Mouse (Mus musculus): ENCODE results near the gene Cbx3. TPM values are rescaled to one million over a fixed set of nuclear protein-coding genes. Genes with fewer than 3 reads are reported as not detected.

Gene Cbx3
- polyA plus RNA-seq, 1 experiment from 2014 or later, result 563 TPM

DNA sequence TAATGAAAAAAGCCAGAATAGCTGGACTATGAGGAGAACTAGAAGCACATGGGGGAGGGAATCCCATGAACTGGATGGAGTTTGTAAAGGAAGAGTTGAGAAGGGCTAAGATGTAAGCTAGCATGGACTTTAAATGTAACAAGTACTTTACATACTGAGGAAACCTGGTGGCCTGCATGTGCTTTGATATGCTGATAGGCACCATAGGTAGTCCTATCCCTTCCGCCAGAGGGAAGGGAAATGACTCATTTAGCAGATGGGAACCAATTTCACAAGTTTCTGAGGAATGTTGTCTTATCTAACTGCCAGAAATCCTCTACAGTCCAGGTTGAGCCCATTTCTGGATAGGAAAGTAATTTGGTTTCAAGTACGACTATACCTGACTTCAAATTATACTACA, 15.5 kb downstream of the Cbx3 start:
- Histone ChIP-seq H3K36me3 (ENCODE audit: insufficient read depth) (peaks cover 26% of the 10 kb centered on the region), H3K4me1 (ENCODE audit: insufficient read depth) (no peaks in the 10 kb centered on the region), H3K27ac (ENCODE audit: low read depth) (no peak overlapping the region), H3K4me3 (ENCODE audit: low read depth, low read length) (no peak overlapping the region), H3K9ac (no peak overlapping the region), H3K9me3 (ENCODE audit: low read depth, low read length) (no peaks in the 10 kb centered on the region), H3K27me3 (ENCODE audit: insufficient read depth, low read length) (no peaks in the 10 kb centered on the region), H3K4me2 (no peak overlapping the region)
- no peak for ATAC-seq (ENCODE audit: insufficient read depth)
- TF ChIP-seq CTCF (IDR thresholded peaks at IDR 0.05; ENCODE audit: low read depth), result no peak
- DNase-seq, result no peak
- 48% methylated on average over 2 of the region's 2 CpGs for WGBS

- Histone ChIP-seq H3K27me3 (ENCODE audit: insufficient read depth, low read length) (no peaks in the 10 kb centered on the region), H3K9ac (no peak overlapping the region), H3K9me3 (ENCODE audit: low read depth, low read length) (no peaks in the 10 kb centered on the region), H3K36me3 (ENCODE audit: insufficient read depth) (peaks cover 21% of the 10 kb centered on the region), H3K27ac (ENCODE audit: low read depth) (no peak overlapping the region), H3K4me2 (no peak overlapping the region), H3K4me1 (ENCODE audit: insufficient read depth) (no peaks in the 10 kb centered on the region), H3K4me3 (ENCODE audit: low read depth, low read length) (no peak overlapping the region)
- DNase-seq, result no peak
- TF ChIP-seq CTCF (IDR thresholded peaks at IDR 0.05; ENCODE audit: low read depth), result no peak
- no peak for ATAC-seq (ENCODE audit: insufficient read depth)
- WGBS, result 42% methylated on average over 7 of the region's 7 CpGs
Measured at GRCm38 (mm10) chr6:51486076-51486710, 16.0 kb downstream of the Cbx3 start.

DNA sequence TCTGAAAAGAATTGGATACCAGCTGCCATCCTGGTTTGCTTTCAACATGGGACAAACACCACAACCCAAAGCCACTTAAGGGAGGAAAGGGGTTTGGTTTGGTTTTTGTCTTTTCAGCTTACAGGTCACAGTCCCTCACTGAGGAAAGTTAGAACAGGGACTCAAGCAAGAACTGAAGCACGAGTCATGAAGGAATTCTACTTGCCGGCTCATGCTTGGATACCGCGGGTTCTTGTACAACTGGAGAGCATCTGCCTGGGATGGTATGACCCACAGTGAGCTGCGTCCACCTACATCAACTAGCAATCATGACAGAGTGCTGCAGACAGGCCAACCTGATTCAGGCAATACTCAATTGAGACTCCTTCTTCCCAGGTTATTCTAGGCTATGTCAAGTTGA, 16.6 kb downstream of the Cbx3 start:
- no peak overlapping the region for H3K9ac ChIP-seq
- H3K27me3 ChIP-seq (ENCODE audit: insufficient read depth, low read length), result no peaks in the 10 kb centered on the region
- no peak overlapping the region for H3K4me3 ChIP-seq (ENCODE audit: low read depth, low read length)
- H3K4me2 ChIP-seq, result no peak overlapping the region
- no peak overlapping the region for H3K27ac ChIP-seq (ENCODE audit: low read depth)
- no peaks in the 10 kb centered on the region for H3K4me1 ChIP-seq (ENCODE audit: insufficient read depth)
- no peaks in the 10 kb centered on the region for H3K9me3 ChIP-seq (ENCODE audit: low read depth, low read length)
- no peak for TF ChIP-seq CTCF (IDR thresholded peaks at IDR 0.05; ENCODE audit: low read depth)
- DNase-seq (no peak), ATAC-seq (ENCODE audit: insufficient read depth) (no peak)
- WGBS, result 88% methylated on average over 5 of the region's 5 CpGs
- H3K36me3 ChIP-seq (ENCODE audit: insufficient read depth), result peaks cover 15% of the 10 kb centered on the region

GRCm38 (mm10) chr6:51489787-51490186, 19.6 kb downstream of the Cbx3 start:
- Histone ChIP-seq H3K27me3 (ENCODE audit: insufficient read depth, low read length) (no peaks in the 10 kb centered on the region), H3K27ac (ENCODE audit: low read depth) (no peak overlapping the region), H3K9me3 (ENCODE audit: low read depth, low read length) (no peaks in the 10 kb centered on the region), H3K36me3 (ENCODE audit: insufficient read depth) (no peaks in the 10 kb centered on the region), H3K4me1 (ENCODE audit: insufficient read depth) (no peaks in the 10 kb centered on the region), H3K9ac (no peak overlapping the region), H3K4me3 (ENCODE audit: low read depth, low read length) (no peak overlapping the region), H3K4me2 (no peak overlapping the region)
- DNase-seq (no peak), ATAC-seq (ENCODE audit: insufficient read depth) (no peak)
- 38% methylated on average over 2 of the region's 2 CpGs for WGBS
- no peak for TF ChIP-seq CTCF (IDR thresholded peaks at IDR 0.05; ENCODE audit: low read depth)

DNA sequence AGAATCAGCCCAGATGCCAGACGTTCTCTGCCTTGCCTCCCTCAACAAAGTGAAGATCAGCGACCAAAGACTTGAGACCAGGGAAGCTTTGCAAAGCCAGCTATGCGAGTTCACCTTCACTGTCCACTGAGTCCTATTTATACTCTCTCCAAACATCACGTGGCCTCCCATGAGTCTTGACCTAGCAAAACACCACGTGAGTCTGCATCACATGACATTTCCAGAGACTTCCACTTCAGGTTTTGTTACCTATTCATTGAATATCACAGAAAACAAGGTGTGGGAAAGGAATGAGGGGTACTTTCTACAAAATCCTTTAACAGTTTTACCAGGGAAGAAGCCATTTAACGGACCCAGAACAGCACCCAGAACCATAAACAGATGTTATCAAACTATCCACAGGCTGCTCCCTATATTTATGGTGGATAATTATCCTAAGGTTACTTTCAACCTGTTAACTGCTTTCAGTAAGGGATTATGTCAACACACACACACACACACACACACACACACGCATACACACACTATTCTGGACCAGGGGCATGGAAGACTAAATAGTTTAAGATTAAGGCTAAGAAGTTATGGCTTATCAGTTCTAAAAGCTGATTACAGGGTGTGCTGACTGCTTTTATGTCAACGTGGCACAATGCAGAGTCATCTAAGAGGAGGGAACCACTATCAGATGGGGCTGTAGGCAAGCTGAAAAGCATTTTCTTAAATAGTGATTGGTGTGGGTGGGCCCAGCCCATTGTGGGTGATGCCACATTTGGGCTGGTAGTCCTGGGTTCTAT, 27.4 kb downstream of the Cbx3 start:
- ATAC-seq (ENCODE audit: insufficient read depth), result no peak
- no peak overlapping the region for H3K4me3 ChIP-seq (ENCODE audit: low read depth, low read length)
- no peak overlapping the region for H3K27ac ChIP-seq (ENCODE audit: low read depth)
- no peak overlapping the region for H3K9ac ChIP-seq
- H3K36me3 ChIP-seq (ENCODE audit: insufficient read depth), result no peaks in the 10 kb centered on the region
- 62% methylated on average over 8 of the region's 8 CpGs for WGBS
- DNase-seq, result no peak
- H3K27me3 ChIP-seq (ENCODE audit: insufficient read depth, low read length), result no peaks in the 10 kb centered on the region
- no peaks in the 10 kb centered on the region for H3K4me1 ChIP-seq (ENCODE audit: insufficient read depth)
- no peaks in the 10 kb centered on the region for H3K9me3 ChIP-seq (ENCODE audit: low read depth, low read length)
- no peak for TF ChIP-seq CTCF (IDR thresholded peaks at IDR 0.05; ENCODE audit: low read depth)
- H3K4me2 ChIP-seq, result no peak overlapping the region

- WGBS, result 10% methylated on average over 1 of the region's 1 CpGs
- Histone ChIP-seq H3K9ac (no peak overlapping the region), H3K4me1 (ENCODE audit: insufficient read depth) (no peaks in the 10 kb centered on the region), H3K4me2 (no peak overlapping the region), H3K27ac (ENCODE audit: low read depth) (no peak overlapping the region), H3K27me3 (ENCODE audit: insufficient read depth, low read length) (no peaks in the 10 kb centered on the region), H3K36me3 (ENCODE audit: insufficient read depth) (no peaks in the 10 kb centered on the region), H3K4me3 (ENCODE audit: low read depth, low read length) (no peak overlapping the region), H3K9me3 (ENCODE audit: low read depth, low read length) (no peaks in the 10 kb centered on the region)
- no peak for DNase-seq
- ATAC-seq (ENCODE audit: insufficient read depth), result no peak
- TF ChIP-seq CTCF (IDR thresholded peaks at IDR 0.05; ENCODE audit: low read depth), result no peak
Measured at GRCm38 (mm10) chr6:51505671-51506070, 35.5 kb downstream of the Cbx3 start.

GRCm38 (mm10) chr6:51507556-51507955, 37.4 kb downstream of the Cbx3 start:
- no peaks in the 10 kb centered on the region for H3K4me1 ChIP-seq (ENCODE audit: insufficient read depth)
- no peaks in the 10 kb centered on the region for H3K27me3 ChIP-seq (ENCODE audit: insufficient read depth, low read length)
- H3K9me3 ChIP-seq (ENCODE audit: low read depth, low read length), result no peaks in the 10 kb centered on the region
- H3K4me3 ChIP-seq (ENCODE audit: low read depth, low read length), result no peak overlapping the region
- H3K4me2 ChIP-seq, result no peak overlapping the region
- no peak for TF ChIP-seq CTCF (IDR thresholded peaks at IDR 0.05; ENCODE audit: low read depth)
- no peak for ATAC-seq (ENCODE audit: insufficient read depth)
- H3K27ac ChIP-seq (ENCODE audit: low read depth), result no peak overlapping the region
- no peak for DNase-seq
- H3K36me3 ChIP-seq (ENCODE audit: insufficient read depth), result no peaks in the 10 kb centered on the region
- 60% methylated on average over 2 of the region's 2 CpGs for WGBS
- H3K9ac ChIP-seq, result no peak overlapping the region

All from lung, embryonic 14.5 days (tissue).